Mouse (Mus musculus): ENCODE results near the gene Nrde2.

Gene Nrde2

DNA sequence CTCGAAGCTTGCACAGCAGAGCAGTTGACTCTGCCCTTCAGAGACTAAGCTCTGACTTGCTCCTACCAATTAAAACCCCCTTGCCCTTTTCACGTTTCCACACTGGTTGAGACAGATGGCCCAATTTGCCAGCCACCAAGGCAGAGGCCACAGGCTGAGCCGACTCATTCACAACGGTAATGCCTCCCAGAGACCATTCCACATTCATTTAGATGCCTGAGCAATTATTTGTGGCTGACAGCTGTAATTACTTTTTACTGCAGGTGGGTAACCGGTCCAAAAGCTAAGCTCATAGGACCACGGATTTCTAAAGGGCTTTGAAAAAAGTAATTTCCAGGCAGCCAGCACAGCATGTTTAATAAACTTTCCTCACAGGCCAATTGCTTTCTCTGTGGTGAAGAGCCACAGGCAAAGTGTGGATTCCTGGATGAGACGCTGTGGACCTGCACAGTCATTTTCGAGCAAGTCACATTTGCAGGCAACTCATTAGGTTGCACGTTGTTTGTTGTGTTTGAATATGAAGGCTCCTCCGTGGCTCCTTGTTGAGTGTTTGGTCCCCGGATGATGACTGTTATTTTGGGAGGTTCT is 17.1 kb upstream of the Nrde2 start:
- peak; percentile 24 to 40 for DNase-seq

- DNase-seq: peak; percentile 55 to 62
Observed at GRCm38 (mm10) chr12:100172481-100172880, 13.0 kb upstream of the Nrde2 start.

GRCm38 (mm10) chr12:100167931-100168871 is 8.7 kb upstream of the Nrde2 start:
- DNase-seq: peak; percentile 87 to 89

DNA sequence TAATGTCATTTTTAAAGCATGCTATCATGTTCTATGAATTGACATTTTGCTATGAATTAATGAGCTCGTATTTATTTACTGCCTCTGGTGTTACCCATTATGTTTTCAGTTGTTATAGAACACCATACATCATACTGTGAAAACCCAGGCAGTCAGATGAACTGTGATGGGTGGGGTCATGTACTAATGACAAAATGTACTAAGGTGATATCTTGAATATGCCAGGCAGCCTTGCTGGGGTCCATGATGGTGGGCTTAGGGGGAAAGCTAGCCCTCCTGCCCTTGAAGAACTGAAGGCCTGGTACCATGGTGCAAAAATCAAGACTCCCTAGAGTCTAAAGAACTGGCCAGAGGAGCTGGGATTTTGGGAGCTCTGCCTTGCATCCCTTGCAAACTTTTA is 8.0 kb upstream of the Nrde2 start:
- DNase-seq: peak; percentile 13 to 22

DNA sequence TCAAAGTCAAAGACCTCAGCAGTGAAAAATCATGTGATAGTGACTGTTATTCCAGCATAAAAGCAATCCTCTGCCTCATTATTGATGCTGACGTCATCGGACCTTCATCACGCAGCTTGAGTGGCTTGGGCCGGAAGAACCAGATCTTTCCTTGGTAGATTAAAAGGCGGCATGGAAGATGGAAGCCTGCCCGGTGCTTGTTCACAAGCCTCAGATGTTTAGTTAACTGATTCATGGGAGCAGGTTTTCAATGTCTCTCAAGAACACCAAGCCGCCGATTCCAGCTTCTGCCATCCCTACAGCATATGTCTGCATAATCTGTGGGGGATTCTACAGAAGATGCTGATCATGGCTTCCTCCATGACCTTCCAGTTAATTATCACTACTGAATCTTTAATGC is 7.5 kb upstream of the Nrde2 start:
- DNase-seq: peak; percentile 66 to 68

DNA sequence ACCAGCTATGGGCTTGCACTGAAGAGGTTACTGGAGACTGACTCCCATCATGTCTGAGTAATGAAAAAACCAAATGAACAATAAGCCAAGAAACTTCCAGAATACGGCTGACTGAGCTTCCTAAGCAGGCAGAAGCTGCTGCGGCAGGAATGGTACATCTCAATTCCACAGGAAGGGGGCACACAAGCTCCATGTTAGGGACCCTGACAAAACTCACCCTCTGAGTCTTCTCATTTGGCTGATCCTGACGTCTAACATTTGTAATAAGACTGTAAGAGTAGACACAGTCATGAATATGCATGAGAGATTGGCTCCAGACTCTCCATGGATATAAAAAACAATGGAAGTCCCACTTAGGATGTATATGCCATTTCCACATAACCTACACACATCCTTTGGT is 6.7 kb upstream of the Nrde2 start:
- peak; percentile 86 to 87 for DNase-seq

DNA sequence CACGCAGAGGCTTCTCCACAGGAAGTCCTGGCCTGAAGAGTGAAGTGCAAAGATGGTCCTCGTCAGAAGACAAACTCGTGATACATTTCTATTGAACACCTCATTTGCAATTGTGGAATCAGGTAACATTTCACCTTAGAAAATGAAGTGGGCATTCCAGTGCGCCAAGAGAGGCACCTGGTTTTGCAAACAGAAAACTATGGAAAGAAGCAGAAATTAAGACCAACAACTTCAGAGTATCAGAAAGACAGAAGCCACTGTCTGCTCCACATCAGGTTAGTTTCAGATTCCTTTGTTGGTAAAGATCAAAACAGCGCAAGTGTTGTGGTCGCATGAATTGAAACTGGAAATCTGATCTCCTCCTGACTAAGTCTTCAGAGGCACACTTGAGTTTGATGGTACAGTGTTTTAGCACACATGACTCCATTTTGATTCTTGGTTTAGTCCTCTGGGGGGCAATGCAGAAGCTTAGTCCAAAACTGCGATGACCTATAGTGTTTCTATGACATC is 5.6 kb upstream of the Nrde2 start:
- no peak for DNase-seq

GRCm38 (mm10) chr12:100152466-100152865 is 7.0 kb downstream of the Nrde2 start:
- no peak for DNase-seq

GRCm38 (mm10) chr12:100144269-100144668 is 15.2 kb downstream of the Nrde2 start:
- no peak for DNase-seq

DNA sequence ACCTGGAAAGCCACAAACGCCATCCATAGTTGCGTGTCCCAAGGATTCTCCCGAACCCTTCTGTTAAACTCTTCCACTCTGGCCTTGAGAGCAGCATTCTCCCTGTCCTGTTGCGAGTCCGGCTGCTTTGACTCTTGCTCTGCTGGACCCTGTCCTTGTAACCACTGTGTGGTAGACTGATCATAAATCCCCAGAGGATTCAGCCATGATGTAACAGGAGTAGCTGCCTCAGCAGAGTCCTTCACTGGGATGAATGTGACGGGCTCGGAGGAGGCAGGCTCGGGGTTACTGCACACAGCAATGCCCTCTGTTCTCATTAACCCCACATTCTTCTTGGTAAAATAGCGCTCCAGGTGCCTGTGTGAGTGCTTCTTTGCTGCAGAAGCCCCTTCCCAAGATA is 15.7 kb downstream of the Nrde2 start:
- DNase-seq: no peak

DNA sequence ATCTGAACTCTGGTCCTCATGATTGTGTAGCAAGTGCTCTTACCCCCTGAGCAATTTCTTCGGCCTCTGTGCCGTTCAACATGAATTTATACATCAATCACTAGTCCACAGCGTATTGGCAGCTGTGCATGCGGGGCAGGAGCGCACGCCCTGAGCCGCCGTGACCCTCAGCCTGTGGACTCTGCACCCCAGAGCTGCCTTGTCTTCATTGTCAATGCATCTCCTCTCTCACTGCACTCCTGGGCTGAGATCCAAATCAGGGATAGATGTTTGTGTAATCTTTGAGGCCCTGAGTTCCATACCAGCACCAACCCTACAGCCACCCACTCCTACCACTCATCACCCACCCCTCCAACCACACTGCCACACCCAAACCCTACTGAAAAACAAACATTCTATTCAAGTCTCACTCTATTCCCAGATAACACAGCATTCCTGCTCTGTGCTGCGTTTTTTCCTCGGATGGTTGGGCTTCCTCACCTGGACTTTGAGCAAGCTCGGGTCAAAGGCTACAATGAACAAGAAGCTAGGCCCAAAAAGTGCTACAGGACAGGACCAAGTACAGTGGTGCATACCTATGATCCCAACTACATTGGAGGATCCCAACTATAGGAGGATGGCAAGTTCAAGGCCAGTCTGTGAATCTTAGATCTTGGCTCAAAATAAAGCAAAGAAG is 16.5 kb downstream of the Nrde2 start:
- no peak for DNase-seq

DNA sequence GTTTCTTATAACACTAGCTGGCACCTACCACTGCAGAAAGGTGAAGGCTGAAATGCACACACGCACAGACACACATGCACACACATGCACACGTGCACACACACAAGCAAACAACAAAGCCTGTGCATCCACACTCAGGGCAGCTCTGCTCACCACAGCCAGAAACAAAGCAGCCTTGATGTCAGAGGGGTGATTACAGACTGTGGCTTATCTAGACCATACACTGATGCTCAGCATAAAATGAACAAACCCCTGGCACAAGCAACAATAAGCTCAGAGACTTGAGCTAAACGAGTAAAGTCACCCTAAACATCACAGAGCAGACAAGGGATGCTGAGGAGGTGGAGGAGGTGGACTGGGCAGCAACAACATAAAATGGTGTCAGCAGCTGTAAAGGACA is 24.3 kb downstream of the Nrde2 start:
- DNase-seq: peak in 1 of 2 experiments; percentile 16

- DNase-seq: peak; percentile 86 to 90
Observed at GRCm38 (mm10) chr12:100134395-100134936, 25.0 kb downstream of the Nrde2 start.

DNA sequence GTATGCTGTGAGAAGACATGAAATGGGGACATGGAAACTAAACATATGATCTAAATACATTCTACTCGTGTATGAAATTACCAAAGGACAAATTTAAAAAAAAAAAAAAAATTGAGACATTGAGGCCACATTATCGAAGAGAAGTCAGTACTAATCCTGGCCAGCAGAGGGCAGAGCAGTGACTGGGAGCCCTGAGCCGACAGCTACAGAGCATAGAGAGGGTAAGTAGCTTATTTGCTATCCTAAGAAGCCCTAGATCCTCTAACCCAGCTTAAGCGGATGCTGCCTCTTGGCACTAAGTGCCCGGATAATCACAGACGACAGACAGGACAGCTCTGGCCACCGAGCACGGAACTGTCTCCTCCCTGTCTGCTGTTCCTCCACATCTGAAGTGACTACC is 27.8 kb downstream of the Nrde2 start:
- DNase-seq: peak; percentile 86 to 92

- peak in 1 of 2 experiments; percentile 21 for DNase-seq
Observed at GRCm38 (mm10) chr12:100131167-100131566, 28.3 kb downstream of the Nrde2 start.

DNA sequence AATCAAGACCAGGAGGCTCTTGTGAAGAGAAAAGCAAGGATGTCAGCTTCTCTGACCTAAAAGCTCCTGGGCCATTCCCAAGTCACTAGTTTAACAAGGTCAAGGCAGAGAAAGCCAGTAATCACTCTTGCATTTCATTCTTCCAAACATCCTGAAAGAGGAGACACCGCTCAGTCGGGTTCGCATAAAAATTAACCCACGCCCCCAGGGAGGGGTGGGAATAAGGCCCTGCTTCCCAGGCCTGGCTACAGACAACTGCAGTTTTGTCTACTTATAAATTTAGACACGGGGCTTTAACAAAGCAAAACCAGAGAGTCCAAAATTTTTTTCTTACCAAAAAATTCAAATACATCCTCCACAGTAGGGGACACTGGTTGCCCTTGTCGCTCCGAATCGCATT is 30.5 kb downstream of the Nrde2 start:
- DNase-seq: no peak

- DNase-seq: no peak
Observed at GRCm38 (mm10) chr12:100128522-100128921, 30.9 kb downstream of the Nrde2 start.

- DNase-seq: peak in 1 of 2 experiments; percentile 23
Observed at GRCm38 (mm10) chr12:100127866-100128480, 31.5 kb downstream of the Nrde2 start.

DNA sequence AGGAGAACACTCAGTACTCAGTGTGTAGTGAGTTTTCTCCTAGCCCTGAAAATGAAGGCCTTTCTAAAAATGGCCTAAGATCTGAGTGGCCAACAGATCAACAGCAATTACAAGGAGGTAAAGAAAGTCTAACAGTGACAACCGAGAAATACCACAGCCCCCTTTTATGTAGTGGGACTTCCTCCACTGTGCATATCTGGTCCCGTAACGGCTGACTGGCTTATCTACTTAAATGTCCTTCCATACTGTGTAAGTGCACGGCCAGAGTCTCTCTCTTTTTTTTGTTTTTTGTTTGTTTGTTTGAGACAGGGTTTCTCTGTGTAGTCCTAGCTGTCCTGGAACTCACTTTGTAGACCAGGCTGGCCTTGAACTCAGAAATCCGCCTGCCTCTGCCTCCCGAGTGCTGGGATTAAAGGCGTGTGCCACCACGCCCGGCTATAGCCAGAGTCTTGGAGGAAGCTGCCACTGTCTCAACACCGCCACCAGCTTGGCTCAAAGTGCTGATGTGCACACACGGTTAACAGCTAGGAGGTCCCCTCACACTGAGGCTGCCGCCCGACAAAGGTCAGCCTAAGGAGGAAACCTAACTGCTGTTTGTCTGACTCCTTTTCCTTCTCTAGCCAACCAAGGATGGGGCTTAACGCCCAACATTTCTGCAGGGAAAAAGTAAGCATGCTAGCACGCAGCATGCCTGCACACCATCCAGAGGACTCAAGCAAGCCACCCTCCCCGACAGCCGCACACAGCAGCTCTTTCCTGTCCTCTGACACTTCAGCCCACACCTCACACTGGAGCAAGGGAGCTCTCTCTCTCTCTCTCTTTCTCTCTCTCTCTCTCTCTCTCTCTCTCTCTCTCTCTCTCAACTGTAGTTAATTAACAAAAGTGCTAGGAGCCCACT is 32.2 kb downstream of the Nrde2 start:
- DNase-seq: no peak

DNA sequence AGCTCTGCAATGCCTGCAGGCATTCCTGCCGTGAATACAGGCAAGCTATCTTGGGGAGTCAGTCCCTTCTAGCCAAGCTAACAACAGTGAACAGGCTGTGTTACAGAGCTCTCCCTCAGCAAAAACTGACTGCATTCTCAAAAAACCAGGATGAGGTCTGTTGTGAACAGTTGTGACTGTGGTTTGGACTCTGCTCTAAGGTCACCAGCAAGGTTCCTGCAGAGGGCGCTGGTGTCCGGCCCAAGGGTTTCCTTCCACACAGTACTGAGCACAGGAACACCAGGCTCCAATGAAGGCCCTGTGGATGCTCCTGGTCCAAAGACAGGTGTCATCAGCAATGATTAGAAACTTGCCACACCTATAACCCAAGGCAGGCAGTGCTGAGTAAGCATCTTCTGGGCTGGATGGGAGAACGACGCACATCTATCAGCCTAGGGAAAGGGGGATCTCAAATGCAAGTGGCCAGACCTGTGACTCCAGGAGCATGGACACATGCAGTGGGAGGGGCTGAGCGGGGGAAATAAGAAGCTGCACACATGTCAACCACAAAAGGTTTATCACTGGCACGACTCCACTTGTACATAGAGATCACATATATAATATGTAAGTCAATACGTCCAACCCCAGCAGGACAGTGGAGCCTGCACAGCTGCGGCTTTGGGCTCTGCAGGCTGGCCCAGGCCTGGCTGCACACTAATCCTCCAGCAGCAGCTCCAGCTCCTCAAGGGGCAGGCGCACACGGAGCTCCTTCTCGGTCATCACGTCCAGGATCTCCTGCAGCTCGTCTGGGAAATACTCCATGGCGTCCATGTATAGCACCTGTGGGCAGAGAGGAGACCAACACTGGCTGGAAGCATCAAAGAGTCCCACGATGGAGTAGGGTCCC is 34.3 kb downstream of the Nrde2 start:
- peak in 1 of 2 experiments; percentile 30 for DNase-seq

All from cerebellum, postnatal 10 days (tissue).